Mouse (Mus musculus): ENCODE measurements around the gene Gm14862. TPM values are rescaled to one million over a fixed set of nuclear protein-coding genes. Genes with fewer than 3 reads are reported as not detected.

The Gm14862 gene
- not detected in 4 replicates for total RNA-seq (2023; ENCODE audit: inconsistent age)

DNA sequence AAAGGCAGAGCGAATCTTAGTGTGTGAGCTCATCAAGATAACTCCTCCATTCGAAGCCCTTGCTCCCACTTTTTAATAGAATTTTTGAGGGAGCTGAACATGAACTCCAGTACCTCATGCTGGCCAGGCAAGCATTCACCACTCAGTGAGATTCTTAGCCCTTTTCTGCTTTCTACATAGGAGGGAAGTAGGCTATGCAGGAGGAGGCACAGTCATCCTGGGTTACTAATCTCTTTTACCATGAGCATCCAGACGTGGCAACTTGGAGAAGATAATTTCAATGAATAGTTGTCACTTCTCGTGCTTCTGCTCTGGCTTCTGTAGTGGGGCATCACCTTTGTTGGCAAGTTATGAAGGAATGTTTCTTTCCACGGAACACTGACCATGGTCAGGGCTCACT is at the start of gene Gm14862:
Gene Gm14862 (minus strand): TSS at position 134 of the 400 bp plus-strand sequence.

DNA sequence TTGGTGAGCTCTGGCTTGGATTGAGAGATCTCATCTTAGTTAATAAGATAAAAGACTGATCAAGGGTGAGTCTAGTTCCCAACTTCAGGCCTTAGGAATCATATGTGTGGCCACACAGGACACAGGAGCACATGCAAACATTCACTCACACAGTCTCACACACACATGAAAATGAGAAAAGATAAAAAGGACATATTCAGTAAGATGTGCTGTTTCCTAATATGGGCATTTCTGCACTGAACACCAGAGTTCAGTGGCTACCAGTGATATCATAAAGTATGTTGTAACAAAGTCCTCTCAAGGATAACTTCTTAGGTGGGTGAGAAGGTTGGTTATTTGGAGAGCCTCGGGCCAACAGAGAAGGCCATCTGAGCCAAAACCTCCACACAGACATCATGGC is 26.8 kb upstream of the Gm14862 start, which contains the start of gene H2al1m:
Gene H2al1m (plus strand): TSS at position 301 of the 400 bp plus-strand sequence.

DNA sequence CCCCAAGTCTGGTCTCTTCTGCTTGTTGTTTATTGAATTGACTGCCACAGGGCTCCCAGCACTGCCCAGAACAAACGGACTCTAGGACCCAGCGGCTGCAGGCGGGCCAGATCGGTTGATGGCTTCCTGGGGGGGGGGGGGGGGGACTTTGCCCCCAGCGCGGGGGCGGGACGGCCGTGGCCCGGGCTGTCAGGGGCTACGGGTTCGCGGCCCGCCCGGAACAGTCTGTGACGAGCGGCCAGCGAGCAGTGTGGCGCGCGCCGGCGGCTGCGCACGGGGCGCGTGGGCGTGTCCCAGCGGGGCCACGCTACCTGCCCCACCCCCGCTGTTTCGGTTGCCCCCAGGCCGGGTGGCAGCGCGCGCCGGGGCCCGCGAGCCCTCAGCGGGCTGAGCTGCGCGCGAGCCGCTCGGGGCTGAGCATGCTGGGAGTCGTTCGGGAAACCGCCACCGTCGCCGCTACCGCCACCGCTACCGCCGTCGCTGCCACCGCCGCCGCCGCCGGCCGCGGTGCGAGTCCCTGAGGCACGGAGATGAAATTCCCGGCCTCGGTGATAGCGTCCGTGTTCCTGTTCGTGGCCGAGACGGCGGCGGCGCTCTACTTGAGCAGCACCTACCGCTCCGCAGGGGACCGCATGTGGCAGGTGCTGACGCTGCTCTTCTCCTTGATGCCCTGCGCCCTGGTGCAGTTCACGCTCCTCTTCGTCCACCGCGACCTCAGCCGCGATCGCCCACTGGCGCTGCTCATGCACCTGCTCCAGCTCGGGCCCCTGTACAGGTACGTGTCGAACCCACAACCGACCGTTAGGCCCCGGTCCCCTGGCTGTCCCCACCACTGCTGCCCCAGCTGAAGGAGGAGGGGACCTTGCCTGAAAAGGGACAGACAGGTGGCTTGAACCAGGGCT is 16.0 kb upstream of the Gm14862 start, which contains the start of gene Xk:
Gene Xk (plus strand): TSS at position 297 of the 902 bp plus-strand sequence.

Other genes starting within 250 kb of the Gm14862 start
- gene Fthl17e, start 223.4 kb downstream of the Gm14862 start, total RNA-seq (2023; ENCODE audit: inconsistent age): not detected in 4 replicates
- not detected in 4 replicates for gene Fthl17f, start 193.9 kb downstream of the Gm14862 start, total RNA-seq (2023; ENCODE audit: inconsistent age)
- gene 4930402K13Rik, start 152.3 kb downstream of the Gm14862 start, total RNA-seq (2023; ENCODE audit: inconsistent age): not detected in 4 replicates
- not detected in 4 replicates for gene Lancl3, start 57.0 kb downstream of the Gm14862 start, total RNA-seq (2023; ENCODE audit: inconsistent age)
- gene Xk, start 15.9 kb upstream of the Gm14862 start, total RNA-seq (2023; ENCODE audit: inconsistent age): 3.6 to 5.1 TPM (median 4.5 TPM) in 4 replicates
- 1.1 to 1.5 TPM in 2 of 4 replicates, not detected in the others for gene H2al1m, start 26.9 kb upstream of the Gm14862 start, total RNA-seq (2023; ENCODE audit: inconsistent age)
- gene H2al1k, start 93.7 kb upstream of the Gm14862 start, total RNA-seq (2023; ENCODE audit: inconsistent age): not detected in 4 replicates
- gene Cybb, start 230.9 kb upstream of the Gm14862 start, total RNA-seq (2023; ENCODE audit: inconsistent age): 412 to 463 TPM (median 435 TPM) in 4 replicates